Mouse (Mus musculus): ENCODE results near the gene Cops9.

Gene Cops9

DNA sequence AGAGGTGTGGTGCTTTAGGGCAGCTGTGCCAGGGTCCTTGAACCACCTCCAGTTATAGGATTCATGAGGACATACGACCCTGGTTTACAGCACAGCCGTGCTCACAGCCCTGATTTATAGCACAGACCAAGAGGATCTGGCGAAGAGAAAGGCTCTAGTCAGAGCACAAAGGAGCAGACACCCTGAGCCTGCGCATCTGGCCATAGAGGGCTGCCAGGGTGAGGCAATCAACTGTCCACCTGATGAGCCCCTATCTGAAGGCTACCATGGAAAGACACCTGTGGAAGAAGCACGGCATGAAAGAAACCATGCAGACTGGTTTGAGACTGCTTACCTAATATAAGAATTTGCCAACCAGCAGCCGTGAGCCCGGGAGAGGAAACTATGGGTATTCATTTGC is 4.8 kb upstream of the Cops9 start:
- no peak for DNase-seq (ENCODE audit: low read depth, low spot score)

DNA sequence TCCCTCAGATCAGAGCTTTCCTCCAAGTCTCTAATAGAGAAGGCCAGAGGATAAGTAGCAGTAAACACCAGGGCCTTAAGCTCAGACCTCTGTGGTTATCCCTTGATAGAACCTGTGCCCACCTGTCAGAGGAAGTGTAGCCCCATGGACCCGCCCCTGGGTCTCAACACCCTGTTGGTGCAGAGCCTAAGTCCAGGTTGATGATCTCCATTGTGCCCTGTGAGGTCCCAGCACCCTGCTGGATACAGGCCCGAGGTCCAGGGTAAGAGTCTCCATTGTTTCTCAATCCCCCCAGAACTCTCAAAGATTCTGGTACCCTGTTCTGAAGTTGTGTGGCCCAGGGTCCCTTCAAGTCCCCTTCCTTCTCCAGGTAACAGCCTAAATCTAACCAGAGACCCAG is 4.3 kb upstream of the Cops9 start:
- DNase-seq (ENCODE audit: low read depth, low spot score): no peak

DNA sequence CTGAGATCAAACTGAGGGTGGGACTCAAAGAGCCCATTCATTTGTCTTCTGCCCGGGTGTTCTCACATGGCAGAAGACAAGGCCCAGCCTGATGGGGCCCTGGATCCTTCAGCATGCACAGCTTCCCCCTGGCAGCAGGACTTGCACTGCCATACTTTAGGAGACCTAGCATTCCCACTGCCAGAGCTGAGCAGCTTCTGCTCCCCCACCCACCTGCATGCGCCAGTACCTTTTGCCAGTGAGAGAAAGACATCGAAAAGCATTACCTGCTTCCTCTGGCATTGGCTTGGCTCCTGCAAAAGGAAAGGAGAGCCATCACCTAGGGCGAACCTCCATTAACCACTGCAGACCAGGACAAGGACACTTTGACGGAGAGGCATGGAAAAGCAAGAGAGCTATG is 3.1 kb upstream of the Cops9 start:
- no peak for DNase-seq (ENCODE audit: low read depth, low spot score)

DNA sequence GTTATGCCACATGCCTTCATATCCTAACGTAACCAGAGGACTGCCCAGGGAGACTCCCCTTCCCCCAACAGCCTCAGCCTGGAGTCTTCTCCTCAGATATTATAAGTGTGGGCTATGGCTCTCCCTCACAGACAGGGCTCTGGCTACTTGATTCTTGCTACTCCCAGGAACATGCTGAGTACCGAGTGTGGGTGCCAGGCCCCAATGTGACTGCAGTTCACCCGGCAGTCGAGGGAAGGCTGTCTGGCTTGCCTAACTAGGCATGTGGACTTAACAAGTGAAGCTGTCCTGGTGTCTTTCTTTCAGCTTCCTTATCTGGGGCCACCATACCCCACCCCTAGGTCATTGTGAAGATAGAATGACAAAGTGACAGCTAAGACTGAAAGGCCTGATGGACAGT is 1.9 kb upstream of the Cops9 start:
- DNase-seq (ENCODE audit: low read depth, low spot score): no peak

DNA sequence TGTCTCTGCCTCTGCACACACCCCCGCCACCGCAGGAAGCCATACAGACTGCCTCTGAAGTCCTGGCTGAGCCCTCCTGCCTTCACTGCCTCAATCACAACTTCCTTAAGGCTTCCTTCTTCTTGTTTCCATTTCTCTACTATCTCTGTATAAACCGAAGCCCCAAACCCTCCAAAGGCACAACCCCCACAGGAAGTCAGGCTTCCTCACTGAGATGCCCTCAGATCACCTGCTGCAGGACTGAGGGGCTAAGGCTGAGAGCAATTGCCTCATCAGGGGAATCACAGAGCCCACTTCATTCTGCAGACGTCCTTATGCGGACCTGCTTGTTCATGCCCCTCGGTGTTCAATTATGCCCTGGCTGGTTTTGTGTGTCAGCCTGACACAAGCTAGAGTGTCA is 1.4 kb downstream of the Cops9 start:
- DNase-seq (ENCODE audit: low read depth, low spot score): no peak

DNA sequence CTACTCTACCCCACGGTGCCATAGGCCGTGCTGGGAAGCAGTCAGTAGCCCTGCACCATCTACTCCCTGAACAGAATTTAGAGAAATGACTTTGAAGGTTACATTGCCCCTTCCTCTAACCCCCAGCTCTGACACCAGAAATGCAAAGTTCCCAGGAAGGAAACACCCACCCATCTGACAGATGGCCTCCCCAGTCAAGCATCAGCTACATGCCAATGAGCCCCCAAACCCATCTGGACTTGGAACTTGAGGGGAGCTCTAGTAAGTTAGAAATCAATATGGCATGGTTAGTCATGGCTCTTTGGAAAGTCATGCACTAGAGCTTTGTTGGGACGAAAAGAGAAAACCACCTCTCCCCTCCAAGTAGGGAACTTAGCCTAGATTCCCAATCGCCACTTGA is 3.0 kb downstream of the Cops9 start:
- DNase-seq (ENCODE audit: low read depth, low spot score): no peak

DNA sequence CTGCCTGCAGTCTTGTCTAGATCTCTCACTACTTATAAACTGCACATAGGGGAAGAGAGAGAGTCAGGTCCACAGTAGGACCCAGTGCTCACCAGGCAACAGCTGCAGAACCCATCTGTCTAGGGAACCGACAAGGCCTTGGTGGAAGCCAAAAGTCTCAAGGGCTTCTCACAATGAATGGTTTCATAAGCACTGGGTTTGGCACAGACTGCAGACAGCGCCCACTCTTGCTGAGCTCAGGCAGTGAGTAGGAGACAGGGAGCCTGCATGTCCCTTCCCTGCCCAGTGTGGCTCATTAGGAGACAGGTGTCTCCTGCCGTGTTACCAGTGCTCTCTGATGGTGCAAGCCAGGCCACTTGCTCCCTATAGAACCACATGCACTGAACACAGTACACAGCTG is 3.6 kb downstream of the Cops9 start:
- DNase-seq (ENCODE audit: low read depth, low spot score): no peak

DNA sequence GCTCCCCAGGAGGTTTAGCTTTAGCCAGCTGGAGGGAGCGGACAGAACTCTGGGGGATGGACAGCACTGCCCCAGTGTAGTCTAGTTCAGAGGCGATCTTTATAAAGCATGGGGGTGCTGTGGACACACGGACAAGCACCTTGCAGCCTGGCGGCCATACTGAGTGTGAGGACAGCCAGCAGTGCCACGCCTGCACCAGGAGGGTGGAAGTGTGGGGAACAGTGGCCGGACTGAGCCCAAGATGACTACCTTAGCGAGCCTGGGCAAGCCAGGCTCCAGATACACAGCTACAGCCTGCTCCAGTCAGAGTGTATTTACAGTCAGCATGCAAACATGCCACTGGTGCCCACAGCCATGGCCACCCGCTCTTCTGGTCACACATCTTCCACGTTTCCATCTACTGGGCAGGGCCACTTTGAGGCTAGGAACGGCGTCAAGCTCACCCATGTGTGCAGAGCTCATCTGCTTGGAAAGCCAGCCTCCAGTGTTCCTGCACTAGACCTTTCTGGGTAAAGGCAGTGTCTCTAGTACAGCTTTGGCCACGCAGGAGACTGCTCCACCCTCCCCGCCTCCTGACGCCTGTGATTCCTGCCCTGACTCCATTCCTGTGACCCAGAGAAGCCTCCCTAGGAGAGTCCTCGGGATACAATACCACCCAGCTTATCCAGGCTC is 4.1 kb downstream of the Cops9 start:
- no peak for DNase-seq (ENCODE audit: low read depth, low spot score)

DNA sequence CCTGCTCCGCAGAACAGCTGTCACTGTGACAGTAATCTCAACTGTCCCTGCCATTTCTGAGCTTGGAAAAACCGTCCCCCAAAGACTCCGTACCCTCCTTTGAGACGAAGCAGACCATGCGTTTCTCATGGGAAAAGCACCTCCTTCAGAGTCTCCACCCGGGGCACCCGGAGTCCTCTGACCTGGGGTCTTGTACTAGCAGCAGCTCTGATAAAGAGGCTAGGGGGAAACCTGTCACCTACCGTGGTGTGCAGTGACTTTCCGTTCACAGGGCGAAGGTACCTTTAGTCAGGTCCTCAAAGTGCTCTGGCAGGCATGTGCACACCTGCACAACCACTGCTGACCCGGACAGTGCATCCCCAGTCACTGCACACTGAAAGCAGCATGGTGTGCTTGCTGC is 5.1 kb downstream of the Cops9 start:
- DNase-seq (ENCODE audit: low read depth, low spot score): no peak

DNA sequence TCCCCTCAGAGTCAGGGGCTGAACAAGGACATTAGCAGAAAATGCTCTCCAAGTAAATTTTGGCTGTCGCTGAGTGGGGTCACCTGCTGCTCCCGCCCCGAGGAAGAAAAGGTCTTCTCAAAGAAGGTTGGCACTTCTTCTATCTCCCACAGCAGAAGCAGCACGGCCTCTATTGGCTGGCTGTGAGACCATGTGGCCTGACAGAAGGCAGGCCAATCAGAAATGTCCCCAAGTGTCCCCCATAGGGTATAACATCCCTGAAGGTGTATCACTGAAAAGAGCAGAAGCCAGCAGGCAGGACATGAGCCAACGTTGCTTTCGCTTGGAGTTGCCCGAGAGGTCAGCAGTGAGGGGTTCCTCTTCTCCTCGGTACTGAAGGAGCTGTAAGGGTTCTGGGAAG is 5.8 kb downstream of the Cops9 start:
- DNase-seq (ENCODE audit: low read depth, low spot score): no peak

DNA sequence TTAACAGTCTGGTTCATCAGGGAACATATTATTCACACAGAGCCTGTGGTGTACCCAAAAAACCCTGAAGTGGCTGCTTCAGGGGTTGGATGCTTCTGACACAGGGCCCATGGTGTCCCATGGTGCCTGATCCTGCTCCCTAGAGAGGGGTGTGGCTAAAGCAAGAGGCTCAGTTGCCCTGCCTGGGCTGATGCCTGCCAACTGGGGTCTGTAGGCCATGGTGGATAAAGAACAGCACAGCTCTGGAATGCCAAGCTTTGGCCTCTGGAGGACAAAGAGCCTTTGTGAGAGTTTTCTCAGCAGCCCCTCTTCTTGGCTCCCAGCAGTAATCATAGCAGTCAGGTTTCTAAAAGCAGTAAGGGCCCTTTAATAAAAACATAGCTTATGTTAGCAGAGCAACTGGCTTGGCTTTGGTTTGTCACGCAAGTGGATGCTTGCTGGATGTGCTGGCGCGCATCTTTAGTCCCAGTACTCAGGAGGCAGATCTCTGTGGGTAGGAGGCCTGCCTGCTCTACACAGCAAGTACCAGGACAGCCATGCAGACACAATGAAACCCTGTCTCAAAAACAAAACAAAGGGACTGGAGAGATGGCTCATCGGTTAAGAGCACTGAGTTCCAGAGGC is 6.7 kb downstream of the Cops9 start:
- no peak for DNase-seq (ENCODE audit: low read depth, low spot score)

DNA sequence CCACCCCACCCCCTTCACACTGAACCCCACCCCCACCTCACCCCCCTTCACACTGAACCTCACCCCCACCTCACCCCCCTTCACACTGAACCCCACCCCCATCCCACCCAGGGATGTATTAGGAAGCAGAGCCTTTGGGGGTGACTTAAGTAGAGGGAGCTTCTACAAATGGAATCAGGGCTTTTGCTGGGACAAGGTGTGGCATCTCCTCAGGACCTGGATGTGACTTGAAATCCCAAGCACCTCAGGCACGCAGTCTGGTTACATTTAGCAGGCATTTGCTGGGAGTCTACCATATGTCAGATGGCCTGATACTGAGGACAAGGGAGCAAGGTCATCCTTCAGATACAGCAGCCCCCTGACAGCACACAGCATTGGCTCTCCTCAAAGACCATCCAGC is 7.2 kb downstream of the Cops9 start:
- no peak for DNase-seq (ENCODE audit: low read depth, low spot score)

DNA sequence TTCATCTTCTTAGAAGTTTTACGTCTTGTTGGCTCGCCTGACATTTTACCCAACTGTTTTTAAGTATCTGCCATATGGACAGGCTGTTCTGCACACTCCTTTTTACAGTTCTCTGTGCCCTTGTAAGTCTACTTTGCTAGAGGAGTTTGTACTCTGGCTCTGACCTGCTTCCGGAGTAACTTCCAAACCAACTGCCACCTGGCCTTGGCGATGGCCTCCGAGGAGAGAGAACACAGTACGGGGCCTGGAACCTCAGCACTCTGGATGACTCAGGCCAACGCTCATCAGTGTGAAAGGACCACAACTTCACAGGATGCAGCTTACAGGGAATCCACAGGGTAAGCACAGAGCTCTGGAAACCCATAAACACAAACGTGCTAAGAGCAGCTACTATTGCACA is 8.1 kb downstream of the Cops9 start:
- DNase-seq (ENCODE audit: low read depth, low spot score): no peak

DNA sequence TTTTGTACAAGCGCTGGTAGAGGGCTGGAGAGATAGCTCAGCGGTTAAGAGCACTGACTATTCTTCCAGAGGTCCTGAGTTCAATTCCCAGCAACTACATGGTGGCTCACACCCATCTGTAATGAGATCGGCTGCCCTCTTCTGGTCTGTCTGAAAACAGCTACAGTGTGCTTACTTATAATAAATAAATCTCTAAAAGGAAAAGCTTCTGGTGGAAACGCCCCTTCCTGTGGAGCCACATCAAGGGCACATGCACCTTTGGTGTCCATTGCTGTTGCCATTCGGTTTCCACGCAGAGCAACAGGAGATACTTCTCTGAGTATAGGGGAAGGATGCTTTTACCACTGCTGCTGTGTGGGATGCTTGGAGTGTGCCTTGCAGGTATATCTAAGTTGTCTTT is 8.8 kb downstream of the Cops9 start:
- DNase-seq (ENCODE audit: low read depth, low spot score): no peak

DNA sequence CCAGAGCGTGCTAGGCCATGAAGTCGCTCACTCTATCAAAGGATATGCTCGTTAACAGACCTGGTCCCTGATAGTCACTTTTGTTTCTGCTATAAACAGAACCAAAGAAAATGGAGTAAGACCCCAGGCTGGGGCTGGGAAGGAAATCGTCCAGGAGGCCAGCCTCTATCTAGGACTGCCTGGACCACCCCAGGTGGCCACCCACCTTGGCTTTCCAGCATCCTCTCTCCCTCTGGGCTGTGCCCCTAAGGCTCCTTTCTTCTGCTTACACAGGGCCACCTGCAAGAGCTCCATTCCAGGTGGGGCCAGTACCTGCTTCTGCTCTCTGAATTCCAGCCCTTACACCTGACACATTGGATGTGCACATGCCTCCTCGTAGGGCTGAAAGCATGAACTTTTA is 9.6 kb downstream of the Cops9 start:
- no peak for DNase-seq (ENCODE audit: low read depth, low spot score)

DNA sequence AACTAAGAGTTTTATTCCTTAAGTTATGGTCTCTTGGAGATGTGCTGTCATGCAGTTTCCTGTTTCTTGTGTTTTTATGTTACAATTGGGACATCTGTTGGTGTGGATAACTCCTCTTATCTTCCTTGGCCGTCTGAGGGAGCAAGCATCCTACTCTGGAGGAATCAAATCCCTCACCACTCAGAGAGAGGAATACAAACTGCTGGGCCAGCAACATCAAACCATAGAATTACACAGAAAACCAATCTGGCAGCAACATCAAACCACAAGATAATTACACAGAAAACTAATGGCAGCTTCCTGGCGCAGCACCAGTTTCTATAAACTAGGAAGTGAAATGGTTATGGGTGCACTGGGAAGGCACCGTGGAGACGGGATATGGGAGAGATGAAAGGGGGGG is 13.6 kb downstream of the Cops9 start:
- DNase-seq (ENCODE audit: low read depth, low spot score): no peak

DNA sequence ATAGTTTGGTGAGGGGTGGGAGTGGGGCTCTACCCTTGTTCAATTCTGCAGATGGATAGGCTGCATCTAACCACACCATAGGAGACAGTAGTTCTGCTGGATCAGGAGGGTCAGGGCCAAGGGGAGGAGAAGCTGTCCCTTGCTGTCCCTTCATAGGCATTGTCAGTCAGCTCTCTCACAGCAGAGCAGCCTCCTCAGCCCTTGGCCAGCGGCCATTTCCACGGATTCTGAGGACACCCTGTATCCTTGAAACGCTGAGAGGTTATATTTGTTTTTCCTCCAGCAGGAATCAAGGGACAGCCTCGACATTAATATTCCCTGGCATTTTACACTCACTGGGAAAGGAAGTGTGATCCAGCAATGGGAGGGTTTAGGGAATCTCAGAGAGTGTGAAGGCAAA is 23.4 kb downstream of the Cops9 start:
- no peak for DNase-seq (ENCODE audit: low read depth, low spot score)

DNA sequence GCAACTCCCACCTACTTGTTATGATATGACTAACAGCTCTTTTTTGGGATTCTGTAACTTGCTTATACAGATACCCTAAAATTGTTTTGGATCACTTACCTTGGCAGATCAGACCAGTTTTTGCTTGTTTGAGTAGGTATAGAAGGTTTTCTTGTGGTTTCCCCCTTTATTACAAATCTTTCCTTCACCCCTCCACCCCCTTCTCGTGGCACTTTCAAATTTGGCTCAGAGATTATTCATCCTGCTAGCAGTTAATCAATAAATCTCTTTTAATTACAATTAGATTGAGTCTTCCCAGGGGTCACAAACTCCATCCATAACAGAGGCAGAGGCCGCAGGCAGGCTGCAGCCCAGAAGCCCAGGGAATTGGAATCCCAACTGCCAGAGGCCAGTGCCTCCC is 24.3 kb downstream of the Cops9 start, which contains the start of gene Olfr12:
Gene Olfr12 (plus strand): TSS at position 301 of the 400 bp plus-strand sequence.
- DNase-seq (ENCODE audit: low read depth, low spot score): no peak

DNA sequence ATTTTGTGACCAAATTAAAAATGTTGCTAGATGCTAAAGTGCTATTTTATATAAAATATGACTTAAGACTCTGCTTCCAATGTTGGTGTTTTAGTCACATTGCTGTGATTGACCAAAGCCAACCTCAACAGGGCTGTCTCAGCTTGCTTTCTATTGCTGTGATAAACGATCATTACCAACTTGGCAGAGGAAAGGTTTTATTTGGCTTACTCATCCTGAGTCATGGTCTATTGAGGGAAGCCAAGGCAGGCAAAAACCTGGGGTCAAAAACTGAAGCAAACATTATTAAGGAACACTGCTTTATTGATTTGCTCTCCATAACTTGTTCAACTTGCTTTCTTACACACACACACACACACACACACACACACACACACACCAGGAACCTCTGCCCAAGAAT is 25.7 kb downstream of the Cops9 start:
- no peak for DNase-seq (ENCODE audit: low read depth, low spot score)

DNA sequence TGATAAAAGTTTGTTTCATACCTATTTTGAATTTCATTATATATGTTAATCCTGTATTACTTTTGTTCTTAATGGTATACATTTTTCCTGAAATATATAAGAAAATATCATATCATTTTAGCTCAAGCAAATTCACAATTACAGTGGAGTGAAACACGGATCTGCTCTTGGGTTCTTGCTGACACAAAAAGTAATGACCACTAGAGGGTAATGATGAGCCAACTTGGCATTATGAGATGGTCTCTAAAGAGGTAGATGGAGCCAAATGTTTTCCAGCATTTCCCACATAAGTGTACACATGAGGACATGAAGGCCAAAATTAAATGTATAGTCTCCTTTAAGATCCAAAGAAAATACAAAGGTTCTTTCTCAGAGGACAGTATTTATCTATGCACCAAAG is 27.3 kb downstream of the Cops9 start:
- no peak for DNase-seq (ENCODE audit: low read depth, low spot score)

DNA sequence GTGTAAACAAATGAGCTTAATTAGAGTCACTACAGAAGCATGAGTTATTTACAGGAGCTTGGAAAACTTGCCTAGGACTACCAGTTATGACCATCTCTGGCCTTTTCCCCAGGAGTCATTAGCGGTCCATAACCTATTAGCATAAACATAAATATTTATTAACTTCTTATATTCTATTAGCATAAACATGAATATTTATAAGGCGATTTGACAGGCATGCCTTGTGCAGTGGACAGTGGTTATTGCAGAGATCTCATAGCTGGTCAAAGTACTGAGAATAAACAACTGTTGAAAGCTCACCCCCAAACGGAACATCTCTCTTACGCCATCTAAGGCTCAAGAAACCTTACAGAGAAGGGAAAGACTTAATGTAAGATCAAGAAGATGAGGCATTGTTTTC is 28.6 kb downstream of the Cops9 start:
- no peak for DNase-seq (ENCODE audit: low read depth, low spot score)

DNA sequence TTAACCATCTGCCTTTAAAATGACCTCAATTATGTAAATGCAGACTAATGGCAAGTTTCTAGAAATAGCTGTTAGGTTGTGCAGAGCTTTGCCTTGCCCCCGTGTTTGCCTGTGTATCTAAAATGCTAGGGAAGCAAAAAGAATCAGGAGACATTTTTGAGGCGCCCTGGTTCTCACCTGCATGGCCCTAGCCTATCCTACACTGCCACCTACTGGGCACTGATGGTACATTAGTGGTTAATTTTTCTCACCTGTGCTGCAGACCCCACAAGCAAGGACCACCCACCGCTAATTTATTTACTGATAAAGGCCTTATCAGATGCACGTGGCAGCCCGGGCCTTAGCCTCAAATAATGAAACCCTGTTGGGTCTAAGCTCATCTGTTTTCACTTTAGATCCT is 30.8 kb downstream of the Cops9 start:
- DNase-seq (ENCODE audit: low read depth, low spot score): peak; percentile 14

DNA sequence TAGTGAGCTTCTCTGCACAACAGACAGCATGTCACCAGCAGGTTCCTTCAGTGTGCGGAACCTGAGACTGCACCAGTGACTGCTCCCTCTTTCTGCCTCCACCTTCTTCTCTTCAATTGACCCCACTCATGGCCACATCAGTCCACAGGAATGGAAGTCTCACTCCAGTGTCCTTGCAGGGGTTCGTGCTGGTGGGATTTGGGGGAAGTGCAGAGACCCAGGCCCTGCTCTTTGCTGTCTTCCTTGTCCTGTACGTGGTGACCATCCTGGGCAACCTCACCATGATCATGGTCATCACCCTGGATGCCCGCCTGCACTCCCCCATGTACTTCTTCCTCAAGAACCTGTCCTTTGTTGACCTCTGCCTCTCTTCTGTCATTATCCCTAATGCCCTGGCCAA is 34.1 kb downstream of the Cops9 start:
- no peak for DNase-seq (ENCODE audit: low read depth, low spot score)

DNA sequence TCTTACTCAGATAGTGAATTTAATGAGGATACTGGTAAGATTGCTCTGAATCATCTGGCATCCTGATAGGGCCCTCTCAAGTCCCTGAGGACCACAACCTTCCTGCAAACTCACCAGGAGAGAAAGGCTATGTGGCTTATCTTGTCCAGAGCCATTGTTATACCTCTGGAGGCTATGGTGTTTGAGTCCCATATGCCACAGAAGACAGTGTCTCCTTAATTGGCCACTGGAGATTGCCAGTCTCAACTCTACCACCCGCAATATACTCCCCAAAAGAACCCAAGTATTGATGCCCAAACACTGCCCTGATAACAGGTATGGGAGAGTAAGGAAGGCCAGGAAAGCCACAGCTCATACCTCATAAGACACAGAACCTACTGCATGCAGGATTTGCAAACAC is 36.3 kb downstream of the Cops9 start, which contains the start of gene Olfr1410:
Gene Olfr1410 (plus strand): TSS at position 301 of the 400 bp plus-strand sequence.
- no peak for DNase-seq (ENCODE audit: low read depth, low spot score)

Measured in WW6 (cell line).